8 mouse cellular contexts compared by ENCODE assay signal in the genomic region with DNA sequence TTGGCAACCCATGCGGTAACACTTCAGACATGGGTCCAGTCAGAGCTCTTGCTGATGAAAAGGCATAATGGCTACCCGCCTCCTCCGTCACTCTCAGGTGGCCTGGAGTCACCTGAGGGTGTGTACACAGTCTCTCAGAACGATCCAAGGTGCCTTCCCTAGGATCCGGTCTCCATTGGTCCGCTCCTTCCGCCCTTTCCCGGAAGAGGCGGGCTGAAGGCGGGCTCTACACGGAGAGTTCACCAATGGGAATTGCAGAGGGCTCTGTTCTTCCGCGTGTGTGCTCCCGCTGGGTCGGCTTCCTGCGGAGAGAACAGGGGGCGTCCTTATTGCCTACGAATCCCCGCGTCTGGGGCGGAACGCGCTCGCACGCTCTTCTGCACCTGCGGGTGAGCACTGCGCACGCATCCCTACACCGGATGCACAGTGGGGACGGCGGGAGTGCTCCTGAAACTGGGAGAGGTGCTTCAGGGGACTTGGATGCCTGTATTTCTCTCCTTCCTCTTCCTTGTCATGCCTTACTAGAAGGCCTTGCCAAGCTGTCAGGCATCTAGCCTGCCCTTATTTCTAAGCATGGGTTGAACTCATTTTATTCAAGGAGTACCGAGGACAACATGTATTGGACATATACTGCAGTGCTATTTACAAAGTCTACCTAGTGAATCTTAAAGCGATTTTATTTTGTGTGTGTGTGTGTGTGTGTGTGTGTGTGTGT. TPM values are rescaled to one million over a fixed set of nuclear protein-coding genes. Genes with fewer than 3 reads are reported as not detected.
DNase-seq lines count a peak whose midpoint lies in the region; ATAC-seq and TF ChIP-seq lines count a peak whose summit lies in the region.

A gene (plus strand): TSS at position 268 of the 715 bp plus-strand sequence.

- H3K9me3 ChIP-seq in hindbrain, postnatal 0 days (ENCODE audit: low read length), result no peaks in the 10 kb centered on the region

- peak within 1 kb of the TSS; percentile 93 for H3K27ac ChIP-seq in gastrocnemius, adult 2 months
- H3K27ac ChIP-seq in hindbrain, postnatal 0 days, result peak within 1 kb of the TSS; percentile 83
- peak within 1 kb of the TSS; percentile 90 for H3K27ac ChIP-seq in left cerebral cortex, adult 2 months

- peaks cover 11% of the 10 kb centered on the region for H3K4me1 ChIP-seq in hindbrain, postnatal 0 days (ENCODE audit: insufficient read depth, low read length)

- 1% methylated on average over 33 of the region's 33 CpGs for WGBS in hindbrain, postnatal 0 days

- intact Hi-C loops in gastrocnemius, adult 2 months (cut with DNase I), result loop anchor here (2.0 to 5.0 kb wide), 2 partner anchors 46 to 75 kb away; no protein-coding TSS in a partner anchor
- intact Hi-C loops in left cerebral cortex, adult 2 months (cut with DNase I), result loop anchor here (5.0 kb wide), 2 partner anchors 45 to 70 kb away; a partner anchor contains a TSS

- peak within 1 kb of the TSS; percentile 82 for H3K4me3 ChIP-seq in gastrocnemius, adult 2 months
- H3K4me3 ChIP-seq in hindbrain, postnatal 0 days (ENCODE audit: low read length), result peak within 1 kb of the TSS; percentile 62
- H3K4me3 ChIP-seq in left cerebral cortex, adult 2 months, result peak within 1 kb of the TSS; percentile 90

- H3K36me3 ChIP-seq in hindbrain, postnatal 0 days (ENCODE audit: insufficient read depth, low read length), result peaks cover 10% of the 10 kb centered on the region; the same call in 1 of the 2 replicates

- no peaks in the 10 kb centered on the region for H3K27me3 ChIP-seq in hindbrain, postnatal 0 days (ENCODE audit: insufficient read depth, low read length)

- peak; percentile 98 for DNase-seq in ZHBTc4 (ENCODE audit: low read depth, low spot score)
- peak; percentile 91 for DNase-seq in gastrocnemius, adult 2 months
- peak; percentile 98 for DNase-seq in hindbrain, postnatal 0 days (ENCODE audit: low spot score)
- peak; percentile 82 to 90 for DNase-seq in left cerebral cortex, adult 2 months (ENCODE audit: extremely low spot score in 1 of 2, low spot score in 2 of 2)
- peak; percentile 86 to 88 for DNase-seq in right cerebral cortex, adult 2 months (ENCODE audit: low spot score in 2 of 2)
- DNase-seq in urinary bladder, postnatal 14 days (ENCODE audit: low spot score), result peak; percentile 86

- H3K9ac ChIP-seq in hindbrain, postnatal 0 days (replicated peaks; ENCODE audit: low read length), result peak within 1 kb of the TSS; percentile 60

- H3K4me2 ChIP-seq in hindbrain, postnatal 0 days (ENCODE audit: low read depth, low read length), result peak within 1 kb of the TSS; percentile 70

- peak; percentile 99 for ATAC-seq in common myeloid progenitor, adult 5-6 weeks (replicated peaks; ENCODE audit: low read depth, poor library complexity, severe bottlenecking)
- peak; percentile 100 for ATAC-seq in hindbrain, postnatal 0 days
- ATAC-seq in megakaryocyte, adult 5-6 weeks (ENCODE audit: poor library complexity, severe bottlenecking), result peak; percentile 84

- no peak for TF ChIP-seq CTCF in gastrocnemius, adult 2 months (IDR thresholded peaks at IDR 0.05)
- TF ChIP-seq CTCF in hindbrain, postnatal 0 days (IDR thresholded peaks at IDR 0.05; ENCODE audit: low read depth), result peak; percentile 38
- no peak for TF ChIP-seq CTCF in left cerebral cortex, adult 2 months (IDR thresholded peaks at IDR 0.05)

RNA-seq across cellular contexts. Expression of the gene that starts here (rescaled TPM):
- 11.0 and 22.6 TPM in 2 replicates for total RNA-seq in common myeloid progenitor, adult 5-6 weeks (2017)
- 10 to 100 TPM; 11.4 to 13.2 TPM for total RNA-seq in gastrocnemius, adult 2 months (2021)
- 2.8 and 7.6 TPM in 2 replicates for total RNA-seq in hindbrain, postnatal 0 days (2014; rRNA removed)
- polyA plus RNA-seq in hindbrain, postnatal 0 days (2015; fragmentation: Nextera tagmentation; extraction: Ambion mirVana), result 4.9 and 6.2 TPM in 2 replicates
- 10 to 100 TPM in 1 of 2 experiments, 1 to 10 TPM in 1; 9.3 to 12.3 TPM for total RNA-seq in left cerebral cortex, adult 2 months (2021)
- total RNA-seq in megakaryocyte, adult 5-6 weeks (2015), result 24.7 and 31.5 TPM in 2 replicates
- total RNA-seq in megakaryocyte, adult 5-6 weeks (2017), result 19.4 and 23.0 TPM in 2 replicates

Comparison
In these comparisons a context has a peak if more than half of its experiments do, and no peak if none do; other contexts are left out.
1. Peak in every context shown above with its lines: DNase-seq, ATAC-seq, H3K4me3 ChIP-seq and H3K27ac ChIP-seq.